Mouse (Mus musculus) embryonic fibroblast, embryonic 13.5 days (primary cell): Measurements from ENCODE around the gene Tbc1d1. TPM values are rescaled to one million over a fixed set of nuclear protein-coding genes. Genes with fewer than 3 reads are reported as not detected.
A peak's percentile ranks its signal among the peaks of the same experiment; 100 is the strongest.

ENCODE experiments used
- H3K27ac ChIP-seq: 2 replicates; pipeline ENCODE4 v1.5.1; 2012; ENCODE audit warnings: low read length, control low read depth, inconsistent platforms; ENCODE audit not compliant: insufficient read depth
- H3K4me1 ChIP-seq: 2 replicates; pipeline ENCODE4 v1.6.1; 2011; ENCODE audit warnings: low read length; ENCODE audit not compliant: control insufficient read depth, insufficient read depth
- H3K4me3 ChIP-seq: 2 replicates; pipeline ENCODE4 v1.5.1; 2011; ENCODE audit warnings: mild to moderate bottlenecking, control low read depth, low read length; ENCODE audit not compliant: insufficient read depth
- CTCF ChIP-seq: IDR thresholded peaks from 2 replicates; pipeline ENCODE4 v1.5.1; 2011; ENCODE audit warnings: mild to moderate bottlenecking, control low read depth, low read length, moderate library complexity, borderline replicate concordance; ENCODE audit not compliant: insufficient read depth
- POLR2A ChIP-seq: IDR thresholded peaks from 2 replicates; pipeline ENCODE4 v1.6.1; 2011; ENCODE audit warnings: low read depth, mild to moderate bottlenecking, control low read depth, low read length, moderate library complexity
- polyA plus RNA-seq: library from polyadenylated mRNA; stranded (reverse); fragments of >200 nt; gene quantifications from 2 replicates; pipeline ENCODE4 v1.2.4, GENCODE M21; 2011; ENCODE audit warnings: low read depth; ENCODE audit not compliant: missing spikeins, insufficient read length

The Tbc1d1 gene
- polyA plus RNA-seq, 1 experiment: 37.9 TPM

DNA sequence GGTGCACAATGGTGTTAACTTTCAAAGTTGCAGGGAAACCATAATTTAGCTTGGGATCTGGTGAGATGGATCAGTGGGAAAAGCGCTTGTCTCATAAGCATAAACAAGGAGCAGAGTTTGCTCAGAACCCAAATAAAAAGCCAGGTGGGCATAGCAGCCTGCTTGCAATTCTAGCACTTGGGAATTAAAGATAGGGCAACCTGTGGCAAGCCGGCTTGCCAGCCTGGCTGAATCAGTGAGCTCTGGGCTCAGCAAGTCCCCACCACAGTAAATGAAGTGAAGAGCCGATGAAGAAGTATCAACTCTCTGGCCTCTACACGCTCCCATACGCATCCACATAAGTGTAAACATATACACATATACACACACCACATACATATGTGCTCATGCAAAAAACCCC, 59.7 kb downstream of the Tbc1d1 start:
- H3K4me3 ChIP-seq: no peak overlapping the region
- no peak overlapping the region for H3K27ac ChIP-seq
- no peaks in the 10 kb centered on the region for H3K4me1 ChIP-seq
- TF ChIP-seq POLR2A: no peak

- TF ChIP-seq POLR2A (no peak), CTCF (no peak)
- H3K27ac ChIP-seq: no peak overlapping the region
- H3K4me1 ChIP-seq: no peaks in the 10 kb centered on the region
- H3K4me3 ChIP-seq: no peak overlapping the region
These were observed 60.2 kb downstream of the Tbc1d1 start for GRCm38 (mm10) chr5:64216326-64216725.

- no peaks in the 10 kb centered on the region for H3K4me1 ChIP-seq
These were observed 61.2 kb downstream of the Tbc1d1 start for GRCm38 (mm10) chr5:64217256-64217655.

DNA sequence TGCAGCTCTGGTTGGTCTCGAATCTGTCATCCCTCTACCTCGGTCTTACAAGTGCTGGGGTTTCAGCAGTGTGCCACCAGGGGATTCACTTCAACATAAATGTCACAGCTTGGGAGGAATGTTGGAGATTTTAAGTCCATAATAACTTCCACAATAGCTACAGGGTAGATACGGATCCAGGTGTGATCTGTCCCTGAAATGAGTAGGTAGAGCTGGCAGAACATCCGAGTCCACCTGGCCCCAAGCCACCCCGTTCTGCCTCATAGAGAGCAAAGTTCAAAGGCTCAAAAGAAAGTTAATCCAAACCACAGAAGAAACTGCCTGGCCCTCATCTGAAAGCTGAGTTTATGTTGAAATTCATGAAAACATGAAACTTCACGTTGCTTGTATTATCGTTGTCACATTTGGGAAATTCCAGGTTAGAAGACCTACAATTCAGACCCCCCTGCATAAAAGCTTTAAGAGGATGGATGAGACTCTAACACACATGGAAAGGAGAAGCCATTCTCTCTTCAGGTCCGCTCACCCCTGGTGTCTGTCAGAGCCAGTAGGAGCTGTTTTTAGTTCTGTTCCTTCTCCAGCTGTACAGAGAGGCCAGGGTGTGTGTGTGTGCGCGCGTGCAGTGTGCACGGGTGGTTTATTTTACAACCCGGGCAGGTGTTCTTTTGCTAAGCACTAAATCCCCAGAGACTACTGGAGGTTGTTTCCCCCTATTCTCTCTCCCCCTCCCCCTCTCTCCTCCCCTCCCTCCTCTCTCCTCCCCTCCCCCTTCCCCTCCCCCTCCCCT, 61.9 kb downstream of the Tbc1d1 start:
- Histone ChIP-seq H3K4me3 (no peak overlapping the region), H3K27ac (no peak overlapping the region), H3K4me1 (no peaks in the 10 kb centered on the region)
- TF ChIP-seq POLR2A: no peak
- no peak for TF ChIP-seq CTCF

More at GRCm38 (mm10) chr5:64217256-64217655, 61.2 kb downstream of the Tbc1d1 start:
- H3K4me3 ChIP-seq: no peak overlapping the region
- no peak overlapping the region for H3K27ac ChIP-seq
- TF ChIP-seq CTCF (no peak), POLR2A (no peak)

- TF ChIP-seq CTCF (no peak), POLR2A (no peak)
- no peaks in the 10 kb centered on the region for H3K4me1 ChIP-seq
- H3K4me3 ChIP-seq: no peak overlapping the region
- H3K27ac ChIP-seq: no peak overlapping the region
These were observed 62.5 kb downstream of the Tbc1d1 start for GRCm38 (mm10) chr5:64218603-64218999.

DNA sequence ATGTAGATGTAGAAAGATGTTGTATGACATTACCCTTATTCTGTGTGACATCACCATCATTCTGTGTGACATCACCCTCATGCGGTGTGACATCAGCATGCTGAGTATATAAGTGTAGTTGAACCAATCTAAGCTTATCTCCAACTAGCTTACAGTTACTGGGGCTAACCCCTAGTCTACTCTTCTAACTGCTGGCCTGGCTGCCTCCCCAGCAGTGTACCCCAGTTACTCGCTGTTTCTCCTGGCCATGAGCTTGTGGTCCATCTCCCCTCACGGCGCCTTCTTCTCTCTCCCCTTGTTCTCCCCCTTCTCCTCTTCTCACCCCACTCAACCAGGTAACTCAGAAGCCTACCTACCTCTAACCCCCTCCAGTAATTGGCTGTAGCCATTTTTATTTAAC, 64.7 kb downstream of the Tbc1d1 start:
- Histone ChIP-seq H3K4me3 (no peak overlapping the region), H3K4me1 (peaks cover 4% of the 10 kb centered on the region), H3K27ac (no peak overlapping the region)
- TF ChIP-seq CTCF (no peak), POLR2A (no peak)

- TF ChIP-seq POLR2A (no peak), CTCF (no peak)
- Histone ChIP-seq H3K4me3 (no peak overlapping the region), H3K4me1 (peaks cover 4% of the 10 kb centered on the region), H3K27ac (peak overlapping the region; percentile 6; the same call in 1 of the 2 replicates)
These were observed 68.8 kb downstream of the Tbc1d1 start for GRCm38 (mm10) chr5:64224735-64225425.

GRCm38 (mm10) chr5:64228252-64228651, 72.1 kb downstream of the Tbc1d1 start:
- TF ChIP-seq CTCF (no peak), POLR2A (no peak)
- peaks cover 4% of the 10 kb centered on the region for H3K4me1 ChIP-seq
- H3K27ac ChIP-seq: no peak overlapping the region
- H3K4me3 ChIP-seq: no peak overlapping the region

- no peak for TF ChIP-seq CTCF
- no peak for TF ChIP-seq POLR2A
- Histone ChIP-seq H3K27ac (no peak overlapping the region), H3K4me3 (peak overlapping the region; percentile 51), H3K4me1 (peaks cover 4% of the 10 kb centered on the region)
These were observed 73.3 kb downstream of the Tbc1d1 start for GRCm38 (mm10) chr5:64229336-64229866.

DNA sequence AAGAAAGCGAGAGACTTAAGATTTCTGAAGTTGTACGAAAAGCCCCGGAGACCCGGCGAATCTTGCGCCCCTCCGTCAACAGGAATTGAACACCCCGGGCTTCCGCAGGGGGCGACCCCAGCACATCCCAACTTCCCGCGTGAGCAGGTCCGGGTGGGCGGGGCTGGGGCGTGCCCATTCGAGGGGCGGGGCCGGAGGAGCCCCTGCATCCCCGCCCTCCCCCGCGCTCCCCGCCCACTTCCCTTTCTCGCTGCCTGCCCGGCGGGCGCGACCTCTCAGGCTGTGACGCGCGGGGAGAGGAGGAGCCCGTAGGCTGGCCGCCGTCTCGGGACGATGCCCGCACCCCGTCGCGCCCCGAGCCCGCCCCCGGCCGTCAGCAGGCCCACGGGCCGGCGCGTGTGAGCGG, 74.0 kb downstream of the Tbc1d1 start:
- no peak for TF ChIP-seq CTCF
- 0 out of 2 replicates have a peak, but pooled peaks have one; percentile 24 for TF ChIP-seq POLR2A
- peaks cover 3% of the 10 kb centered on the region for H3K4me1 ChIP-seq
- H3K4me3 ChIP-seq: peak overlapping the region; percentile 97
- 0 out of 2 replicates have a peak overlapping the region, but pooled peaks have one; percentile 12 for H3K27ac ChIP-seq
